Mouse (Mus musculus) common myeloid progenitor, adult 5-6 weeks (primary cell): ENCODE measurements around the gene H2-Q10. TPM values are rescaled to one million over a fixed set of nuclear protein-coding genes. Genes with fewer than 3 reads are reported as not detected.
"Not testable (repeated sequence)": the region's sequence is repeated elsewhere in the genome, so short reads cannot be mapped to it uniquely, and the experiment has no call there.

Source experiments
- ATAC-seq: replicated peaks from 2 replicates; pipeline ENCODE4 v1.8.0; 2016; ENCODE audit warnings: low read depth, mild to moderate bottlenecking, moderate TSS enrichment, inconsistent platforms; ENCODE audit not compliant: poor library complexity, severe bottlenecking
- total RNA-seq: library from RNA; stranded (forward); fragments of 200-1000, 187-1606 nt; gene quantifications from 2 replicates; pipeline ENCODE4 v1.2.3, GENCODE M21; 2017

H2-Q10 gene
- total RNA-seq, 1 experiment from 2014 or later, result 0.37 TPM

DNA sequence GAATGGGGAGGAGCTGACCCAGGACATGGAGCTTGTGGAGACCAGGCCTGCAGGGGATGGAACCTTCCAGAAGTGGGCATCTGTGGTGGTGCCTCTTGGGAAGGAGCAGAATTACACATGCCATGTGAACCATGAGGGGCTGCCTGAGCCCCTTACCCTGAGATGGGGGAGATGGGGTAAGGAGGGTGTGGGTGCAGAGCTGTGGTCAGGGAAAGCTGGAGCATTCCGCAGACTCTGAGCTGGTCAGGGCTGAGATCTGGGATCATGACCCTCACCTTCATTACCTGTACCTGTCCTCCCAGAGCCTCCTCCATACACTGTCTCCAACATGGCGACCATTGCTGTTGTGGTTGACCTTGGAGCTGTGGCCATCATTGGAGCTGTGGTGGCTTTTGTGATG is 27.5 kb upstream of the H2-Q10 start:
- not testable (repeated sequence) for ATAC-seq

DNA sequence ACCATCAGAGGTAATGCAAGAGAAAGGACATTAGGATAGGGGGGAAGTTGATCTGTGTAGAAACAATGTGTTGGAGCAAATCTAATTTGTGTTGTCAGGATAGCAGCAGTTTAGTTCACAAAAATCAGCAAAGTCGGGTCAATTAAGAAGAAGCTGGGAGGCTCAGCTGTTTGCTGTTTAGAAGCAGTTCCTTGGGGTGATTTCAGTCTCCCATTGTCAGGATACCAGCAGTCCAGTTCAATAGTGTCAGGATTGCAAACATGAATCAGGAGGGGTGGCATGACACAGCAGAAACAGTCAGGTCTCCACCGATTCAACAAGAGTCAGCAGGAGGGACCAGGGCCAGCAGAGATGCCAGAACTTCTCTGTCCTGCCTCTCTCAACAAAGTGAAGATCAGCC is 25.4 kb upstream of the H2-Q10 start:
- ATAC-seq, result not testable (repeated sequence)

DNA sequence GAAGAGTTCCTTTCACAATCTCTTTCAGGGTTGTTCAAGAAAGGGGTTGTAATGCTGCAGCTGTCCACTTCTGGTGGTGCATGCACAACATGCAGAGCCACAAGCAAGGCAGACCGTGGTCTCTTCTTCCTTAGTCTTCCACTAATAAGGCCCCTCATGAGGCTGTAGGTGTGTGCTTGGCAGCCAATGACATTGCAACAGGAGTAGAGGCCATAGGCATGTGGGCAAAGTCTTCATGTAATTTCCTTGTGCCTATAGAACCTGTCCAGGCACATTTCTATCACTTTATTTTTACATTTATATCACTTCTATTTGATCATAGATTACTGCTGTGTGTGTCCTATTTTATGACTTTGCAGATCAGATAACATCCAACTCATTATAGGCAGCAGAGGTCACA is 11.6 kb upstream of the H2-Q10 start:
- not testable (repeated sequence) for ATAC-seq

DNA sequence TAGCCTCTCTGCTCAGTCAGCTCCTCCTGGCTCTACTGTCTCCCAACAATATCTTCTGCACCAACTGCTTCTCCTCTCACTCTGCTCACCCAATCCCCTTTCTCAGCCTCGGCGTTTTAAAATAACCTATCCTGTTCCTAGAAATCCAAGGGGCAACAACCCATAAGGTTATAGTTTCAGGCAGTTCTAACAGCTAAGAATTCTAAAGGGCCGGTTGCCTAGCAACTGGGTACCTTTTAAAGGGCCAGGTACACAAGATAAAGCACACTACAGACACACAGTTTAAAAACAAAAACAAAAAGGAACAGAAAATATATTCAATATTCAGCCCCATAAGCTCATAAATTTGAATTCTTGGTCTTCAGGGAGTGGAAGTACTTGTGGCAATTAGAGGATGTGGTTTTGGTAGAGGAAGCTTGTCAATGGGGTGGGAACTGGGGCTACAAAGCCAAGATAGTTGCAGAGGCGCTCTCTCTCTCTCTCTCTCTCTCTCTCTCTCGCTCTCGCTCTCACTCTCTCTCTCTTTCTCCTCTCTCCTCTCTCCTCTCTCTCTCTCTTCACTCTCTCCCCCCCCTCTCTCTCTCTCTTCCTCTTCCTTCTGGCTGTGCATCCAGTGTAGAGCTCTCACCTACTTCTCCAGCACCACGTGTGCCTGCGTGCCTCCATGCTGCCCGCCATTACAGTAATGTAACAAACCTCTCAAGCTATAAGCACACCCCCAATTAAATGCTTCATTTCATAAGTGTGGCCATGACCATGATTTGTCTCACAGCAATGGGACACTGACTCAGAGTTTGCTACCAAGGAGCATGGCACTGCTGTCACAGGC is 9.2 kb upstream of the H2-Q10 start:
- ATAC-seq, result peak; percentile 89

DNA sequence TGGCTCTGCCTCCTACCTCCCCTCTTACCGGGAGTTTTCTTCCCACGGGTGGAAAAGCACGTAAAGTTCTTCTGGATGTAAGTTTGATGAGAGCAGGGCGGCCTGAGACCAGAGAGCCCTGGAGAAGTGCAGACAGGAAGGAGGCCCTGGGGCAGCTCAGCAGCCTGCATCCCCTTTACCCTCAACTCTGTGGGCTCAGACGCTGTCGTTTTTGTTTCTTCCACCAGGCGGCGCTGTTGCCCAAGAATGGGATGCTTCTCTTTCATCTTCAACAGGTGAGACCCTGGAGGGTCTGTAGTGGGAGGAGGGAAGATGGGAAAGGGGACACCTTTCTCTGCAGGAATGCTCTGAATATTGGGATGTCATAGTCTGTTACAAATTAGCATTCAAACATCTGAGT is 4.2 kb upstream of the H2-Q10 start:
- 0 out of 2 replicates have a peak, but pooled peaks have one; percentile 40 for ATAC-seq

DNA sequence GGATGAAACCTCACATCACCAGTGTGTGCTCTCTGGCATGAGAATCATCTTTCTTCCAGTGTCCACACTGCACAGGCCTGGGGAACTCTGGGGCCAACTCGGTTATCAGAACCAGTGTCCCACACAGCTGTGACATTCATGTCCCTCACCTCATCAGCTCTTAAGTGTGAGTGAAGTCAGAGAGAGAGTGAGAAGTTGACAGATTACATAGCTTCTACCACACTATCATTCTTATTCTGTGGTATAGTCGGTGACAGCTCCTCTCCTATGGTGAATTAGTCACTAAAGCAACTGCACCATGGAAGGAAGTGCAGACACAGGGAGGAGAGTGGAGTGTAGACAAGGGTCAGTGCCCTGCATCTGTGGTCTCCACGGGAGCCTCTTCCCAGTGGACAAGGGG is 953 bp upstream of the H2-Q10 start:
- 0 out of 2 replicates have a peak, but pooled peaks have one; percentile 29 for ATAC-seq

DNA sequence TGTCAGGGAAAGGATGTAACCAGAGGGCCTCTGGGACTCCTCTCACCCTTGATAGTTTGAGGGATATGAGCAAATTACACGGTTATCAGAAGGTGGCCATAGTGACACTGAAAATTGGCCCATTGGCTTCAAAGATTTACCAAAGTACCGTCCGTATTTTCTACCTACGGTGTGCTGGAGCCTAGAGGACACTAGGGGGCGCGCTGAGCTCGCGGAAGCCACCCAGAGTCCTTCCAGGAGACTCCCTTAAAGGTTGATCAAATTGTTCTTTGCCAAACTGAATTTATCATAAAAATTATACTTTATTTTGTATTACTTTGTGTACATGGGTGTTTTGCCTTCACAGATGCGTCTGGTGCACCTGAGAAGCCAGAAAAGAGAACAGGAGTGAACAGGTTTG is 14.2 kb downstream of the H2-Q10 start:
- peak; percentile 77 for ATAC-seq

DNA sequence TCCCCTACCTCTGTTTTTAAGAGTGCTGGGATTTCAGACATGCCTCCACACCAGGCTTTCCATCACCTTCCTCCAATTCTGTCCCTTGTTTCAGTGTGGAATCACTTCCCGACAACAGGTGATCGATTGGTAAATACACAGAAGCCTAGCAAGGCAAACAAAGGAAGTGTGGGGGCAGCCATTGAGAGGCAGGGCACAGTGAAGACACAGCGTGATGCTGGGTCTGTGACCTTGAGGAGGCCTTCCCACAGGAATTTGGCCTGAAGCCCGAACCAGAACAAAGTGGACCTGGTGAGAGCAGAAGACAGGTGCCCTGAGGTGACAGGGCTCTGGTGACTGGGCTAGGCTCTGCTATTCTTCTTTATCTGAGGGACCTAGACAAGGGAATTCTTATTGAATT is 15.8 kb downstream of the H2-Q10 start:
- no peak for ATAC-seq

DNA sequence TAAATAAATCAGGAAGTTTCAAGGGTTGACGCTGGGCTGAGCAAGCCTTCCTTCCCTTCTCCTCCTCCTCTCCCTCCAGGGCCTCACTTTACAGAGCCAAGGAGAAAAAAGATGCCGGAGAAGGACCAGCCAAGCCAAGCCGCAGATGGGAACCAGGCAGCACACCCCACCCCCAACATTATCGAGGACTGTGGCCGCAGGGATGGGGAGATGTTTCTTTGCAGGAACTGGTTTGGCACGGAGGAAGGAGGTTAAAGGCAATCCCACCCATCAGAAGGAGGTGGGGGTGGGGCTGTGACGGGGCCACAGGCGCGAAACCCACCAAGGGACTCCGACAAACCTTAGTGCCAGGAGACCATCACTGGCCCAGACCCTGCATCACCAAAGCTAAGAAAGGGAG is 16.8 kb downstream of the H2-Q10 start:
- no peak for ATAC-seq

DNA sequence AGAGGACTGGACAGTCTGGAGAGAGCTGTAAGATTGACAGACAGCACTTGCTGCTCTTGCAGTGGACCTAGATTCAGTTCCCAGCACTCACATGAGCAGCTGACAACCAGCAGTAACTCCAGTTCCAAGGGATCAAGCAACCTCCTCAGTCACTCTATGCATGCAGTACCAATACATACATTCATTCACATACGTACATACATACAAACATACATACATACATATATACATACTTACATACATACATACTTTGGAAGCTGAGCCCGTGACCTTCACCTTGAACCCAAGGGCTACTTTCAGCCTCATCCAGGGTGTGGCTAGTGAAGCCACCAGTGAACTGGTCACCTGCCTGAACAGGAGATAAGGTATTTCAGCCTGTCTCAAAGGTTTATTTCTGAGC is 18.2 kb downstream of the H2-Q10 start:
- no peak for ATAC-seq

DNA sequence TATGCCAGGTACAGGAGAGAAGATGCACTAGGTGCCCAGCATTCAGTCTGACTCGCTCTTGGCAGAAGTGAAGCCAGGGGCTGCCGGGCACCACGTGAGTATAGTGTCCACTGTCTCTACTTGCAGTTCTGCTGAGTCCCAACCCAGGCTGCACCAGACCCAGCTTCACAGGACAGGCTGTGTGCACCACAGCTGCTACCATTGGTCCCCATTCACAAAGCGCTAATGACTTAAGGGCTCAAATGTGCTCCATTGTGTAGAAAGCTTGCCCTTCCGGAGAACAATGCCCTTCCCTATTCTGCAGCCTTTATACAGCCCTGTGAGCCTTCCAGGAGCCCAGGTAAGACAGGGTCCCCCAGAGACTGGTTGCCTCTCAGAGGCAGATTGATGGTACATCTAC is 20.4 kb downstream of the H2-Q10 start:
- no peak for ATAC-seq

DNA sequence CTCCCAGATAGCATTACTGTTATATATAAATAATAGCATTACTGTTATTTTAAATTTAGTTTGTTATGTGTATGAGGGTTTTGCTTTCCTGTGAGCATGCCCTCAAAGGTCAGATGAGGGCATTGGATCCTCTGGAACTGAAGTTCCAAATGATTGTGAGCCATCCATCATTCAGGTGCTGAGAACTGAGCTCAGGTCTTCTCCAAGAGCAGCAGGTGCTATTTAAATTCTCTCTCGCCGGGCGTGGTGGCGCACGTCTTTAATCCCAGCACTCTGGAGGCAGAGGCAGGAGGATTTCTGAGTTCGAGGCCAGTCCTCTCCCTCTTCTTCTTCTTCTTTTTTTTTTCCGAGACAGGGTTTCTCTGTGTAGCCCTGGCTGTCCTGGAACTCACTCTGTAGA is 27.2 kb downstream of the H2-Q10 start:
- no peak for ATAC-seq

DNA sequence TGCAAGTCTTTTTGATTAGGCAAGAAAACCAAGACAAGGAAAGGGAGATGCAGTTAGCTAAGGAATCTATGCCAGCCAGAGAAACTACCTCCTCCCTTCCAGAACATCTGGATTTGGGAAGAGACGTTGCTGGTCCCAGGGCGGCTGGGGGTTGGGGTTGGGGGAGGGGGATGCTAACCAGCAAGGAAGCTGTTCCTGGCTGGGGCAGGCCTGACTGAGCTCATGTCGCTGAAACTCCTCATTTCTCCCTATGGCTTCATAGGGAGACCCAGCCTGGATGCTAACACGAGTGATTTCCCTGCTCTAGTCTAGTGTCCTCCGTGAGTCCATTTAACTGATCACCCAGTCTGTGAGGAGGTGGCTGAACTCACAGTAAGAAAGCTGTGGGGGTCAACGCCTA is 32.3 kb downstream of the H2-Q10 start:
- ATAC-seq, result no peak

DNA sequence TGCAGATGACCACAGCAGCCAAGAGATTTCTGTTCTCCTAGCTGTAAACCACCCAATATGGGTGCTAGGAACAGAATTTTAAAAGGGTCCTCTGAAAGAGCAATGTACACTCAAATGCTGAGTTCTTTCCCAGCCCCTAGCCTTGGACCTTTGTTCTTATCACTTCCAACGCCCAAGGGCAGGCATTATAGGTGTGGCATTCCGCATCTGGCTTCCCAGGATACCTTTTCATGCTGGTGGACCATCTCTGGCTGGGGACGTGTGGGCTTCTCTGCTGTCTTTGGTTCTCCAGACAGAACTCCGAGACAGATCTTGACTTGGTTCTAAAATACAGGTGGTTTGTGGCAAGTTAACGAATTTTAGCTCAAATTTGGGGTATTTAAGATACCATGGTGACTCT is 32.9 kb downstream of the H2-Q10 start:
- no peak for ATAC-seq

DNA sequence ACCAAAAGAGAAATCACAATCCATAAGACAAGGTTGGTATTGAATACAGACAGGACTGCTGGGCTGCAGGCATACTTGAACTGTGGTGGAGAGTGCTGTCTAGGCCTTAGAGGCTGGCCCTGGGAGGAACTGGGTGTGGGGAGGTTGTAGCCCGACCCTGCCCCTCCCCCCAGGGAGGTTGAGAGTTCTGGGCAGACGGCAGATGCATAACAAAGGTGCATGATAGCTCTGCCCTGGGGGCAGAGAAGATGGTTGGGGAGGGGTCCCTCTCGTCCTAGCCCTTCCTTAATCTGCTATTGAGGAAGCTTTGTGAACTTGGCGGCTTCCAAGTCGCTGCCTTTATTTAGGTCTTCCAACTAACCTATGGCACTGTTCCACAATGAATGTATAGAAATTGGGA is 34.0 kb downstream of the H2-Q10 start:
- no peak for ATAC-seq

DNA sequence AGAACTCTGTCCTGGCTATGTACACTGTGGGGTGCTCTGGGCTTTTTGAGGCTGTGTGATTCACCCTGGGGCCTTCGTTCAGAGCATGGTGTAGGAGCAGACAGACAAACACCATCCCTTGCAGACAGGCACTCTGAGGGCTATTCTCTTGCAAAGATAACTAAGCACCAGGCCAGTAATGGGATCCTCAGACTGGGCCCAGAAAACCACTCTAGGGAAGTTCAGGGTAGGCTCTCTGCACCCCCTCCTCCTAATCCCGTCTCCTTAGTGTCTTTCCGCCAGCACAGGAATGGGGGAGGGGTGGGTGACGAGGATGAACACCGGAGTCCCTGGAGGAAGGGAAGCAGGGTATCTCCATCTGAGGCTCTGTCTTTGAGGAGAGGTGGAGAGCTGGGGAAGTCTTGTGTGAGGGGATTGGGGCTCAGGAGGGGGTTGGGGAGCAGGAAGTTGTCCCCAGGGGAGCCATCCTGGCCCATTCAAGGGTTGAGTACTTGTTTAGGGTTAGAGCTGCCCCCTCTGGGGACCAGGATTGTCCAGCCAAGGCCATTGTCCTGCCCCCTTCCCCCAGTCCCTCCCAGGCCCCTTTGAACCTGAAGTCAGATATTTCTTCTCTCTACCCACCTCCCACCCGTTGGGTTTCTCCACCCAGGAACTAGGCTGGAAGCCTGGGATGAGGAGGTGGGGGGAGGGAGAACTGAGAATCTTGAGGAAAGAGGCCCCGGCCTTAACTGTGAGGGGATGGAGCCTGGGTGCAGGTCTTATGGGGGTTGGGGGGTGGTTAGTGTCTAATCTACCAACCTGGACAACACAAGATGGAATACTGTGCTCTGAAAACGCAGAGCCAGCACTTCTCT is 35.0 kb downstream of the H2-Q10 start:
- ATAC-seq, result no peak

DNA sequence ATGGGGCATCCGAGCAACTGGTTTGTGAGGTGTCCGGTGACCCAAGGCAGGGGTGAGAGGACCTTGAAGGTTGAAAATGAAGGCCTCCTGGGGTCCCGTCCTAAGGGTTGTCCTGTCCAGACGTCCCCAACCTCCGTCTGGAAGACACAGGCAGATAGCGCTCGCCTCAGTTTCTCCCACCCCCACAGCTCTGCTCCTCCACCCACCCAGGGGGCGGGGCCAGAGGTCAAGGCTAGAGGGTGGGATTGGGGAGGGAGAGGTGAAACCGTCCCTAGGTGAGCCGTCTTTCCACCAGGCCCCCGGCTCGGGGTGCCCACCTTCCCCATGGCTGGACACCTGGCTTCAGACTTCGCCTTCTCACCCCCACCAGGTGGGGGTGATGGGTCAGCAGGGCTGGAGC is 35.9 kb downstream of the H2-Q10 start, which contains the start of gene Pou5f1:
Pou5f1 (plus strand) TSS at position 243 of the 400 bp plus-strand sequence.
- ATAC-seq, result no peak

DNA sequence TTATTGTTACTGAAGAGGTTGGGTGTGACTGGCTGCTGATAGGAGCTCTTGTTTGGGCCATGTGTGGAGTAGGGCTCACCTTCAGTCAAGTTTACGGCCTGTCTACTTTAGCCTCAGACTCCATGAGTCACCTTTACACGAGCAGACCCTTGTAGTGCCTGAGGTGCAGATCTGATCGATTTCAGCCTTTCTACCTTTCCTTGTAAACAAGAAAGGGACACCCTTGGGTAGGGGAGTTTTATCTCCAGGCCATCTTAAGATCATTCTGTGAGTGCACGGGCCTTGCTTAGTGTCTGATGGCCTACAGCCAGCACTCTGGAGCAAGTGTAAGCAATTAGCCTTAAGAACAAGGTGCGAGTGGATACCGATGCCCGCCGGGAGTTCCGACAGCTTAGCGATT is 37.0 kb downstream of the H2-Q10 start:
- ATAC-seq, result no peak

DNA sequence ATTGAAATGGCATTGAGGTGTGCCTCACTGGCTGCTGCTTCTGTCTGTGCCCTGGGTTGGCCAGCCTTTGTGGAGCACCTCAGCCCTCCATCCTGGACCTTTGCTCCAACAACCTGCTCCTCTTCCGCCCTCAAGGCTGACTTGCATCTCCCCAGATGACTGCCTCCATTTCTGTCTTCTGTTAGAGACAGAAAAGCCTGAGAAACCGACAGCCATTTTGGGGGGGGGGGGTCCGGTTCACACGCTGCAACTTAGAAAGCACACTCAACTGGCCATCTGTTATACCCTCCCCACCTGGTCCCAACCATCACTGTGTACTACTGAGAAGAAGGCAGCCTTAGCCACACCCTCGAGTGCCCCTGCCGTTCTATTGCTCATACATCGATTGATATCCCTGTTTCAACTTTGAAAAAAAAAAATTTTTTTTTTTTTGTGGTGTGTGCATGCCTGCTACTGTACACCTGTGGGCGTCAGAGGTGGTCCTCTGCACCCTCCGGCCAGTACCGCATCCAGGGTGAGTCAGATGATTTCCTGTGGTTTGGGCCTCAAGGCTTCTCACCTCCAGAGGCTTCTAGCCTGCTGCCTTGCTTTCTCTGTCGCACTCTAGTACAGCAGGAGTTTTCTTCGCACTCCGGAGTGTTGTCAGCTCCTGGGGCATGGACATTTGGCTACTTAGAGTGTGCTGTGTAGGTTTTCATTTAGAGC is 37.8 kb downstream of the H2-Q10 start:
- ATAC-seq, result no peak

DNA sequence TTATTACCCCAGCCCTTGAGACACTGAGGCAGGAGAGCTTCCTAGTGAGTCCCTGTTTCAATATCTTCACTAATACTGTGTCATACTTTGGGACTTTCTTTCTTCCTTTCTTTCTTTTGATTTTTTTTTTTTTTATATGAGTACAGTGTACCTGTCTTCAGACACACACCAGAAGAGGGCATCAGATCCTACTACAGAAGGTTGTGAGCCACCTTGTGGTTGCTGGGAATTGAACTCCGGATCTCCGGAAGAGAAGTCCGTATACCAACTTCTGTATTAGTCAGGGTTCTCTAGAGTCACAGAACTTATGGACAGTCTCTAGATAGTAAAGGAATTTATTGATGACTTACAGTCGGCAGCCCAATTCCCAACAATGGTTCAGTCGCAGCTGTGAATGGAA is 38.4 kb downstream of the H2-Q10 start:
- not testable (repeated sequence) for ATAC-seq

DNA sequence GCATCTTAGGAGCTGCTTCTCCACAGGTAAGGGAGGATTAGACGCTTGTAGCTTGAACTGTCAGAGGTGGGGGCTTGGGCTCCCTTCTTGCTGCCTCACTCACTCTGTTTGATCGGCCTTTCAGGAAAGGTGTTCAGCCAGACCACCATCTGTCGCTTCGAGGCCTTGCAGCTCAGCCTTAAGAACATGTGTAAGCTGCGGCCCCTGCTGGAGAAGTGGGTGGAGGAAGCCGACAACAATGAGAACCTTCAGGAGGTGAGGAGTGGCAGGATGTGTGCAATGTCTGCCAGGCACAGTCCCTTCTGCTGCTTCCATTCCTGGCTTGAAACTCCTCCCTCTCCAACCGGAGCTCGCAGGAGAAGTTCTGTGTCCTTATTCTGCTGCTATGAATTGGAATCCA is 39.4 kb downstream of the H2-Q10 start:
- ATAC-seq, result peak; percentile 54; the same call in 1 of the 2 replicates
